Mouse (Mus musculus) brain, embryonic 14.5 days (tissue): ENCODE results near the gene Zfyve9.

Source experiments
- CTCF ChIP-seq: fragments of 200-500 bp; IDR thresholded peaks from 2 replicates; pipeline ENCODE4 v1.5.1; 2012; ENCODE audit warnings: inconsistent platforms, mild to moderate bottlenecking, moderate library complexity, borderline replicate concordance; ENCODE audit not compliant: insufficient read depth, insufficient read length; ENCODE audit errors: extremely low read depth
- POLR2A ChIP-seq: fragments of 200-500 bp; IDR thresholded peaks from 2 replicates; pipeline ENCODE4 v1.6.1; 2012; ENCODE audit warnings: mild to moderate bottlenecking, inconsistent platforms, borderline replicate concordance; ENCODE audit not compliant: poor library complexity, insufficient read depth, insufficient read length, severe bottlenecking; ENCODE audit errors: extremely low read depth

- TF ChIP-seq CTCF (no peak), POLR2A (no peak)
Observed at GRCm38 (mm10) chr4:108627066-108627465, 153.5 kb downstream of the Zfyve9 start.
